Mouse (Mus musculus) lung, adult 2 months (tissue): ENCODE results near the gene Ninl.

Source experiments
- CTCF ChIP-seq: fragments of 200-500 bp; IDR thresholded peaks from 2 replicates; pipeline ENCODE4 v1.5.1; 2011; ENCODE audit warnings: mild to moderate bottlenecking, low read length, control low read depth; ENCODE audit not compliant: insufficient read depth
- POLR2A ChIP-seq: fragments of 200-500 bp; IDR thresholded peaks from 2 replicates; pipeline ENCODE4 v1.6.1; 2011; ENCODE audit warnings: low read depth, mild to moderate bottlenecking, control low read depth, low read length, borderline replicate concordance; ENCODE audit errors: extremely low read depth

DNA sequence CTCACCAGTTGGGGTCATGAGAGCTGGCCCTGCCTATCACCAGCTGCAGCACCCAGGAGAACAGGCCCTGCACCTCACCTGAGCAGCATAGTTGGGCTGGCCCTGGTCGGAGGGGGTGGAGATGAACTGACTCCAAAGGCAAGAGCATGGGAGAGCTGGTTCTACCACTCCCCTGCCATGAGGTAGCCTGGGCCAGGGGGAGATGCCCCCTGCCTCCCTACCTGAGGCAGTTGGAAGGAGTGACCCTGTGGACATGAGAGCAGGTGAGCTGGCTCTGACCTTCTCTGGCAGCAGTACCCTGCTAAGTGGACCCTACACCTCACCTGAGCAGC lies 154.4 kb downstream of the Ninl start:
- TF ChIP-seq CTCF (no peak), POLR2A (no peak)
